Mouse (Mus musculus) embryonic facial prominence, embryonic 12.5 days (tissue): ENCODE data around the gene Tango6. TPM values are rescaled to one million over a fixed set of nuclear protein-coding genes. Genes with fewer than 3 reads are reported as not detected.

Experiments
- ATAC-seq: fragments of 200-750 bp; cut with Nextera tagmentation; 2 replicates; pipeline ENCODE4 v1.8.0; 2017; ENCODE audit not compliant: insufficient number of reproducible peaks, insufficient read depth, low FRiP score, low TSS enrichment
- H3K27ac ChIP-seq: fragments of 300-500 bp; sonication (generic); 2 replicates; pipeline ENCODE4 v1.5.1; 2016; ENCODE audit warnings: mild to moderate bottlenecking
- H3K27me3 ChIP-seq: fragments of 300-500 bp; sonication (generic); 2 replicates; pipeline ENCODE4 v1.6.1; 2016; ENCODE audit warnings: mild to moderate bottlenecking, moderate library complexity
- H3K36me3 ChIP-seq: fragments of 300-500 bp; sonication (generic); 2 replicates; pipeline ENCODE4 v1.6.1; 2016; ENCODE audit warnings: mild to moderate bottlenecking
- H3K4me1 ChIP-seq: fragments of 300-500 bp; sonication (generic); 2 replicates; pipeline ENCODE4 v1.6.1; 2016
- H3K4me2 ChIP-seq: fragments of 300-500 bp; sonication (generic); replicated peaks from 2 replicates; pipeline ENCODE4 v1.6.1; 2016; ENCODE audit warnings: mild to moderate bottlenecking, moderate library complexity
- H3K4me3 ChIP-seq: fragments of 300-500 bp; sonication (generic); 2 replicates; pipeline ENCODE4 v1.5.1; 2016; ENCODE audit warnings: mild to moderate bottlenecking
- H3K9ac ChIP-seq: fragments of 300-500 bp; sonication (generic); 2 replicates; pipeline ENCODE4 v1.6.1; 2016; ENCODE audit warnings: mild to moderate bottlenecking, moderate library complexity
- H3K9me3 ChIP-seq: fragments of 300-500 bp; sonication (generic); 2 replicates; pipeline ENCODE4 v1.6.1; 2016; ENCODE audit warnings: mild to moderate bottlenecking, moderate library complexity
- WGBS: fragments of 180-500 bp; shearing (Covaris S2); methylation state at CpG from one replicate; pipeline ENCODE4 v1.1.7; 2016; 5-methylcytosine and 5-hydroxymethylcytosine counted together
- polyA plus RNA-seq: library from polyadenylated mRNA; unstranded; fragments of >200 nt; fragmentation: Nextera tagmentation; extraction: Ambion mirVana; gene quantifications from 2 replicates; pipeline ENCODE4 v1.2.1, GENCODE M21; 2016

Gene Tango6
- polyA plus RNA-seq, 1 experiment from 2014 or later, result 12.0 TPM

DNA sequence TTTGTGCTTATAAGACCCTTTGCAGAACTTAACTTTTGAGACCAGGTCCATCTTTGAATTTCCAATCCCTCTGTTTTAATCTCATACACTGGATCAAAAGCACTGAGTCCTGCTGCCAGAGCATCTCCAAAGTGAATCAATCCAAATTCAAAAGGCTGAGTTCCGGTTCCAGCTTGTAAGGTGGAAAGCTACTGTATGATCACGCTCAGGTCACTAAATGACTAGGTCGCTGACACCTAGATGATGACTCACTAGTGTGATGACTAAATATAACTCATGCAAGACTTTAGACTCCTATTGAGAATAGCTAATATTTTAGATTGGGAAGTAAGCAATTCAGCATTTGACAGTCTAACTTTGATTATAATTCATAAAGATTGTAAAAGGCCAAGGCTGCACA is 205.9 kb downstream of the Tango6 start:
- Histone ChIP-seq H3K27ac (no peak overlapping the region), H3K4me3 (no peak overlapping the region), H3K36me3 (peaks cover 31% of the 10 kb centered on the region), H3K4me1 (peaks cover 14% of the 10 kb centered on the region), H3K9ac (no peak overlapping the region), H3K9me3 (no peaks in the 10 kb centered on the region), H3K4me2 (no peak overlapping the region), H3K27me3 (no peaks in the 10 kb centered on the region)
- 89% methylated on average over 3 of the region's 3 CpGs for WGBS
- ATAC-seq, result no peak

DNA sequence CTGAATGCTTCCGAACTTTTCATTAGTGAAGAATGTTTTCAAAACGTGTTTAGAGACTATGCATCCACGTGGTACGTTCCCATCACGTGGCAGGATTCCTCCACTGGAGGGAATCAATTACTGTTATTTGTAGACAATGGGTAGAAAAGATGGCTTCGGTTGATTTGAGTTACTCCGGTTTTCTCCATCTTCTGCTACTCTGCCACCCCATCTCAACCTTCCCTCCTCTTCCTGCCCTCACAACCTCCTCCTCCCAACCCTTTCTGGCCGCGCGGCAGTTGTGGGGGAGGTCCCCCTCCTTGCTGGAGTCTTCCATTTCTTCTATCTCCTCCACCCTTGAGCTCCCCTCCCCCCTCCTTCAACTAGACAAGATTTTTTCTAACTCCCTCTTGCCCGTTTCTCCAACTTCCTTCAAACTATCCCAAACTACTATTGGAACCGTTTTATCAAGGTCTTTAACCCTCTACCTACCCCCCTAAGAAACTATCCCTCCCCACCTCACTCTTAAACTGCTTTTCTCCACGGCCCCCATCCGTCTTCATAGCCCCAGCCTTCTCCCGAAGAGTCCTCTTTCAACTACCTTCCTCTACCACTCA is 209.4 kb downstream of the Tango6 start:
- Histone ChIP-seq H3K9me3 (no peaks in the 10 kb centered on the region), H3K27me3 (no peaks in the 10 kb centered on the region), H3K4me3 (peak overlapping the region; percentile 71), H3K27ac (peak overlapping the region; percentile 97), H3K36me3 (peaks cover 25% of the 10 kb centered on the region), H3K9ac (peak overlapping the region; percentile 96), H3K4me2 (peak overlapping the region; percentile 48), H3K4me1 (peaks cover 26% of the 10 kb centered on the region)
- ATAC-seq, result 0 out of 2 replicates have a peak, but pooled peaks have one; percentile 18
- WGBS, result under 1% methylated on average over 15 of the region's 15 CpGs

- peak overlapping the region; percentile 97 for H3K27ac ChIP-seq
- H3K36me3 ChIP-seq, result peaks cover 28% of the 10 kb centered on the region
- peaks cover 26% of the 10 kb centered on the region for H3K4me1 ChIP-seq
- peak overlapping the region; percentile 71 for H3K4me3 ChIP-seq
- peak; percentile 83 for ATAC-seq
- H3K27me3 ChIP-seq, result no peaks in the 10 kb centered on the region
- peak overlapping the region; percentile 48 for H3K4me2 ChIP-seq
- under 1% methylated on average over 56 of the region's 57 CpGs for WGBS
- H3K9me3 ChIP-seq, result no peaks in the 10 kb centered on the region
- peak overlapping the region; percentile 96 for H3K9ac ChIP-seq
These were observed 210.1 kb downstream of the Tango6 start for GRCm38 (mm10) chr8:106892806-106893451.

DNA sequence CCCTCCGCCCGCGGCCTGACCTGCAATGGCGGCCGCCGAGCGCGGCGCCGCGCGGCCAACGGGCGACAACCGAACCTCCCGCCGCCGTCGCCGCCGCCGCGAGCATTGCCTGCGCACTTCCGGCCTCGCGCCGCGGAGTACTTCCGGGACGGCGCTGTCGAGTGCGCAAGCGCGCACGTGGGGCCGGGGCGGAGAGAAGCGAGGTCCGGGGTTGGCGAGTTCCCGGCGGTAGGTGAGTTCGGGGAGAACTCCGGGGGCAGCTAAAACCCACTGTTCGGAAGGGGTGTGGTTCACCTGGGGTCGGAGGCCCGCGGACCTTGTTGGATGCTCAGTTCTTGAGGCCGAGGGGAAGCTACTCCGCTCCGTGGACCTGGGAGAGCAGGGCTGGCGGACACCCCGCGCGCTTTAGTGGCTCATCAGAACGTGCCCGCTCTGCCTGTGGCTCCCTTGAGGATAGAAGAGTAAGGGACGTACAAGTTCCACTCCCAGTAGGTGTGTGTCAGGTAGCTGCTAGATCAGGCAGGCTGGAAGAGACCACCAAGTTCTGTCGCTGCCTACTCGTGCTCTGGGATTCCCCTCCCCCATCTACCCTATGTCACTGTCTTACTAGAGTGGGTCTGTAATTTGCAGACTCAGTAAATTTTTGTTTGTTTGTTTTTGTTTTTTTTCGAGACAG is 210.8 kb downstream of the Tango6 start, which contains the start of gene Utp4:
TSS of gene Utp4 (plus strand) at position 156 of the 676 bp plus-strand sequence.
- under 1% methylated on average over 62 of the region's 63 CpGs for WGBS
- ATAC-seq, result peak; percentile 87
- peaks cover 34% of the 10 kb centered on the region for H3K36me3 ChIP-seq
- peak within 1 kb of the TSS; percentile 96 for H3K9ac ChIP-seq
- peaks cover 26% of the 10 kb centered on the region for H3K4me1 ChIP-seq
- H3K27me3 ChIP-seq, result no peaks in the 10 kb centered on the region
- H3K27ac ChIP-seq, result peak within 1 kb of the TSS; percentile 97
- no peaks in the 10 kb centered on the region for H3K9me3 ChIP-seq
- peak within 1 kb of the TSS; percentile 71 for H3K4me3 ChIP-seq
- peak within 1 kb of the TSS; percentile 57 for H3K4me2 ChIP-seq

GRCm38 (mm10) chr8:106899473-106899872 is 216.6 kb downstream of the Tango6 start:
- peaks cover 88% of the 10 kb centered on the region for H3K36me3 ChIP-seq
- peaks cover 7% of the 10 kb centered on the region; the same call in 1 of the 2 replicates for H3K4me1 ChIP-seq
- H3K4me2 ChIP-seq, result no peak overlapping the region
- no peak overlapping the region for H3K9ac ChIP-seq
- no peaks in the 10 kb centered on the region for H3K9me3 ChIP-seq
- H3K27ac ChIP-seq, result no peak overlapping the region
- WGBS, result 89% methylated on average over 5 of the region's 5 CpGs
- no peaks in the 10 kb centered on the region for H3K27me3 ChIP-seq
- no peak for ATAC-seq
- no peak overlapping the region for H3K4me3 ChIP-seq

Other genes starting within 250 kb of the Tango6 start
- gene 6030452D12Rik, start 182.5 kb upstream of the Tango6 start, polyA plus RNA-seq, result not detected in 2 replicates
- gene Cdh3, start 172.2 kb upstream of the Tango6 start, polyA plus RNA-seq, result 17.6 and 19.1 TPM in 2 replicates
- gene Gm10073, start 109.6 kb upstream of the Tango6 start, polyA plus RNA-seq, result 5.4 and 6.1 TPM in 2 replicates
- 26.4 and 26.6 TPM in 2 replicates for gene Cdh1, start 79.7 kb upstream of the Tango6 start, polyA plus RNA-seq
- gene Has3, start 187.2 kb downstream of the Tango6 start, polyA plus RNA-seq, result 0.22 and 0.54 TPM in 2 replicates
- gene Utp4, start 210.6 kb downstream of the Tango6 start, polyA plus RNA-seq, result 71.2 and 72.0 TPM in 2 replicates